Mouse (Mus musculus) cerebellum, postnatal 36 days (tissue): ENCODE measurements at regions not wholly inside any gene's neighbourhood (a gene's known extent, or its start where the extent isn't known, plus 50 kb on each side); places are given as distances from the start of the nearest gene placed in this dataset.

Source experiments
- DNase-seq, 2 experiments: peaks; one replicate each; pipeline ENCODE4 v3.0.0; 2021 to 2022; ENCODE audit warnings: mixed read lengths in 2 of 2

DNA sequence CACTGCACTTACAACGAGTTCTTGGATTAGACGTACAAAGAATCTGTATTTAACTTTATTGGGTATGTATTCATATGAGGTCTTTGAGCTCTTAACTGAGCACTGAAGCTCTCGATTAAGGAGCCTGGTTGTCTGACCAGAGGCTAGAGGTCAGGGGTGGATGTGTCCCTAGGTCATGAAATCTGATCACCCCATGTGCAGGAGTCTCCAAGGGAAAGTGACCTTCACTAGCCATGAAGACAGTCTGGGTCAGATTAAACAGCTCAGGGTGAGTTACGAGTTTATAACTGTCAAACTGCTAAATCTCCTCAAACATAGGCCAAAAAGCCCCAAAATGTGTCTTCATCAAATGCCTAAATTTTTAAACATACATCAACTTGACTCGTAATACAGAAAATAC is 216.8 kb downstream of the Rchy1 start:
- no peak for DNase-seq

- no peak for DNase-seq
Observed at GRCm38 (mm10) chr5:91744389-91744788, 218.5 kb downstream of the Rchy1 start.

DNA sequence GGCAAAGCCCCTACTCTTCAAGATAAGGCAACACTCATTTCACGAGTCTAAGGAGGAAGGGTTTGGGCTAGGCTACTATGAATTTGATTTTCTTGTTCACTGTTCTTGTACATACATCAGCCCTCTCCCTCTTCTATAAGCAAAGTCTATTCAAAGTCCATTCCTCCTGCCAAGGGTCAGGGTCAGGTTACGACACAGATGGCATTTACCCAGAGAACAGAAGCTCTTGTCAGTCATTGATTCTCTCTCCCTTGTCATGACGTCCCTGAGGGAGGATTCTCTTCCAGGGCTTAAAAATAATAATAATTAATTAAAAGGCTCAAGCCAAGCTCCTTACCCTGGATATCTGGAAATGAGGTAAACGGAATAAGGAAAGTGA is 222.7 kb downstream of the Rchy1 start:
- DNase-seq = no peak

GRCm38 (mm10) chr5:91739433-91740158 is 222.2 kb downstream of the Parm1 start:
- peak; percentile 4 to 7 for DNase-seq

GRCm38 (mm10) chr5:91732002-91732401 is 214.6 kb downstream of the Parm1 start:
- no peak for DNase-seq

- DNase-seq = no peak
Observed at GRCm38 (mm10) chr5:91731155-91731554, 213.7 kb downstream of the Parm1 start.

GRCm38 (mm10) chr5:91729868-91730267 is 212.5 kb downstream of the Parm1 start:
- DNase-seq = no peak

- no peak for DNase-seq
Observed at GRCm38 (mm10) chr5:91729415-91729814, 212.0 kb downstream of the Parm1 start.

DNA sequence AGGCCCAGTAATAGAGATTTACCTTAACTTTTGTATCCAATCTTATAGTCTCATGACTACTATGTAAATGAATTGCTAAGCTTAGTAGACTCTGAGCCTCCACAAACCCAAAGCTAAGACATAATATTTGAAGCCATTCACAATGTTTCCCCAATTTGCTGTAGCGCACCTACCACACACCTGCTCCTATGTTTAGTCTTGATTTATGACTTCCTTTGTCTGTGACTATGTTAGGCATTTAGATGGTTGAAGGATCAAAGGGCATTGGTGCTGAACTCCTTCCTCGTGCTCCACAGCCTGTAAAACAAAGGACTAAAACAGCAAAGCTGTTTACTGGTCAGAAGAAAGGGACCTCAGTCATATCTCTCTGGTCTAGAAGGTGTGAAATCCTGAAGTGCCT is 210.0 kb downstream of the Parm1 start:
- DNase-seq = no peak

DNA sequence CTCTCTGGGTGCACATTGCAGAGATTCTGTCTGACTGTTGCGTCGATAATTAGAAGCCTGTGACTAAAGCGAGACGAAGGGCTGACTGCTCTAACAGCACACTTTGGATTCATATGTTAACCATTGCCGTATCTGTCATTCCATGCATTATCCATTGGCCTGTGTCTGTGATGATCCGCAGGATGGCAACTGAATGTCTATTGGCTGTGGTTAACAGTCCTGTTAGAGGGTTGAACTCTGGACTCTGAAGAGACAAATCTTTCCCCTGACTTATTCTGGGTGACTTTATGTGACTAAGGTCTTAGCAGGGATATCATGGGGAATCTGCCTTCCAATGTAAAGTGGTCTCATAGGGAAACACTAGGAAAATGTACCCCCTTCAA is 208.7 kb downstream of the Parm1 start:
- no peak for DNase-seq

- no peak for DNase-seq
Observed at GRCm38 (mm10) chr5:91725380-91726117, 208.1 kb downstream of the Parm1 start.

GRCm38 (mm10) chr5:91724881-91725280 is 207.5 kb downstream of the Parm1 start:
- no peak for DNase-seq

DNA sequence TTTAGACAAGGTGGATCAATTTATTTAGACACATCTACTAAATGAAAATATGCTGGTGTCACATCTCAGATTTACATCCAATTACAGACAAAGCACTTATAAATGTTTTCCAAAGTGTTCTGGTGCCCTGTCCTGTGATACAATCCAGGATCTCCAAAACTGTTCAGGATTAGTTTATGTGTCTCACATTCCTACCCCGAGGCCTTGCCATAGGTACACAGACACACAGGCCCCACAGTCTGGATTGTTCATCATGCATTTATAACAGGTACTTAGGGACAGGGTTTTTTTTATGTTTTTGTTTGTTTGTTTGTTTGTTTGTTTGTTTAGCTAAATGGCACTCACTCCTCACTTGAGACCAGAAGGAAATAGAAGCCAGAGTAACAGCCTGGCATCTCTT is 206.0 kb downstream of the Parm1 start:
- no peak for DNase-seq

DNA sequence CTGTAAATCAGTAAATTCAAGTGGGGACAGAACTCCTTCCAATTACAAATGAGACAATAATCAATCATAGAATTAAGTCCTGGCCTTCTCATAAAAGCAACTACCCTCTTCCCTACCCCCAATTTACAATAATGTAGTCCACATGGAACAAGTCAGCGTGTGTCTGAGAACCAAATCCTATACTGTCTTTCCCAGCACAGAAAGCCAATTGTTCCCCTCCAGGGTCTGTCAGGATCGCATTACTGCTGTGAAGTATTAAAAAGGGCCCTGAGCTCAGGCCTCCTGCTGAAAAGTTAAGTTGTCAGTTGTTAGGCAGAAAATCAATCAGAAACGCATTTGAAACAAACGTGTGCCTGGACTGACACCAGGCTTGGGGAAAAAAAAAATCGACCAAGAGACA is 205.6 kb downstream of the Parm1 start:
- DNase-seq = no peak

- no peak for DNase-seq
Observed at GRCm38 (mm10) chr5:91722403-91722802, 205.0 kb downstream of the Parm1 start.

- no peak for DNase-seq
Observed at GRCm38 (mm10) chr5:91721231-91722096, 204.0 kb downstream of the Parm1 start.

- no peak for DNase-seq
Observed at GRCm38 (mm10) chr5:91713020-91713419, 195.6 kb downstream of the Parm1 start.

GRCm38 (mm10) chr5:91709494-91710286 is 192.3 kb downstream of the Parm1 start:
- no peak for DNase-seq

DNA sequence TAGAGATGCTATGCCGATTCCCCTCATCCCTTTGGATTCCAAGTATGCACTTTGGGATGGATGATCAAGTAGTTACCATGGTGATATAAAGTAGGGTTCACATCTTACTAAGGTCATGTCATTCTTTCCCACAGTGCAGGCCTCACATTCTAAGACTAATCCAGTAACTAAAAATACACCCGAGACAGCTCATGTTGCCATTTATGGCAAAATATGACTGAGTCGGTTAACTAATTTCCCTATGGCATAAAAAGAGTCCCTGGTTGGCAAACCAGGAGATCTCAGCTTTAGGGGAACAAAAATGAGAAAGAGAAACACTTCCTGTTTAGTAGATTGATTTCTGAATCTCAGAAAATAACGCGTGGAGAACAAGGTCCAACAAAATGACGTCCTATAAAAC is 190.7 kb downstream of the Parm1 start:
- no peak for DNase-seq

GRCm38 (mm10) chr5:91697075-91697474 is 179.7 kb downstream of the Parm1 start:
- no peak for DNase-seq

DNA sequence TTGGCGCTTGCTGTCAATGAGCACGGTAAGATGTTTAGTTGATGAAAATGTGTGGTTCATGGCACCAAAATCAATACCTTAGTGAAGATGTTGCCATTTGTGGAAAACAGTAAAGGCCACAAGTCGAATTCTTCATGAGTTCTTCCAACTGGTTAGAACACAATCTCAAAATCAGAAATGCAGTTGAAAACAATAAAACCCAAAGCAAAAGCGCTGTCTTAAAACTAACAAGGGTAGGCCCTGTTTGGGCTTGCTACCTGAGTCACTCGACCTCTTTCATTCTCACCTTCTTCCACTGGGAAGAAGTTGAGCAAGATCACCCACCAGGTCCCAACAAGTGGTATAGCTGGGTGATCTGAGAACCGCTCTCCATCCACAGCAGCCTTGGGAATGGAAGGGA is 179.1 kb downstream of the Parm1 start:
- DNase-seq = no peak

DNA sequence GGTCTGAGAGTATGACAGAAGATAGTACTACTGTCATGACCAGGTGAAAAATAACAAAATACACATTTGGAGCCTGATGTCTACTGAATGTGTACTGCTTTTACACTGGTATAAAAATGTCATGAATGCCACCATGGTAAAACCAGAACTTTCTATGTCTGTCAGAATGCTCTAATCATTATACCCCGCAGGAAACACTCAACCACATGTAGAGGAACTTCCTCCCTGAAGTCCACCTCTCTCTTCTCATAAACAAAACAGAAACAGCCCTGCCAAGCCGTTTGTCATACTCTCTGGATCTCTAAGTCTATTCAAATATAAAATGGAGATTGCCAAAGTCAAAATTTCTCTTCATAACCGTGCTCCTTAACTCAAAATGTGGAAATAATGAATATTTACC is 178.2 kb downstream of the Parm1 start:
- no peak for DNase-seq

- DNase-seq = no peak
Observed at GRCm38 (mm10) chr5:91693277-91693676, 175.9 kb downstream of the Parm1 start.
